Mouse (Mus musculus) retina, adult 2 months (tissue): Measurements from ENCODE around the gene Mrpl37.
"Not testable (repeated sequence)": the region's sequence is repeated elsewhere in the genome, so short reads cannot be mapped to it uniquely, and the experiment has no call there.

Experiments
- DNase-seq: peaks from one replicate; pipeline ENCODE4 v3.0.0-alpha.2; 2012; ENCODE audit warnings: low read depth, low spot score

Mrpl37 gene

DNA sequence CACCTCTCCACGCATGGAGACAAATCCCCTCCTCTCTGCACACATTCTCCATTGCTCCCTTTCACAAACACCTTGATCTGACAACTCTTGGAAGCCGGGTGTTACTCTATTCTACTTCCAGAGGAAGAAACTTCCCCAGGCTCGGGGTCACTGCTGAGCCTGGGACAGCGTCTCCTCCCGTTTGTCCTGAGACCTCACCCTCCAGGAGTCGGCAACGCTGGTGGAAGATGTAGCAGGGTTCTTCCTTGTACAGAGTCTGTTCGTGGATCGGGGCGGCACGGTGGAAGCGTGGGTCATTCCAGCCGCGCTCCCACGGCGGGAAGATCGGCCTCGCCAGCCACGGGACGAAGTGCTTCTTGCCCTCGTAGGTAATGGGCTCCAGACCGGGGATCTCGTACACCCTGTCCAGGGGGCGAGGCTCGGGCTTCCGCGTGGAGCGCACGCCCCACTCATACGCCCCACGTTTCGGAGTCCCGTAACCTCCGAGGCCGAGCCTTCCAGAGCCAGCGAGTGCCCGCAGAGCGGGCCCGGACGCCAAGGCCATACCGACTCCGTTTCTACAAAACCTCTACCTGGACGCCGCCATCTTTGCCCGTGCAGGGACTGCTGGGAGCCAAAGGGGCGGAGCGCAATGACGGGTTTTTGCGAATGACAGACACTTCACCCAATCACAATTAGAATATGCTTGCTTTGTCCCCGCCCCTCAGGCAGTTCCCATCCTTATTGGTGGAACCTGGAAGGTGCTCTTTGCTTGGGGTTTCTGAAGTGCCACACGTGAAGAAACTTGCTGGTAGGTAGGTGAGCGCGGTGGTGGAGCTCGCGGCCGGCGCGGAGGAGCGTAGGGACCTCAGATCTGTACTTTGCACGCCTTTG, at the start of gene Mrpl37, which contains the start of gene Cyb5rl:
Gene Mrpl37, minus strand, starts transcription at position 617 of the 873 bp plus-strand sequence.
Gene Cyb5rl, plus strand, starts transcription at position 737 of the 873 bp plus-strand sequence.
- peak; percentile 94 for DNase-seq

DNA sequence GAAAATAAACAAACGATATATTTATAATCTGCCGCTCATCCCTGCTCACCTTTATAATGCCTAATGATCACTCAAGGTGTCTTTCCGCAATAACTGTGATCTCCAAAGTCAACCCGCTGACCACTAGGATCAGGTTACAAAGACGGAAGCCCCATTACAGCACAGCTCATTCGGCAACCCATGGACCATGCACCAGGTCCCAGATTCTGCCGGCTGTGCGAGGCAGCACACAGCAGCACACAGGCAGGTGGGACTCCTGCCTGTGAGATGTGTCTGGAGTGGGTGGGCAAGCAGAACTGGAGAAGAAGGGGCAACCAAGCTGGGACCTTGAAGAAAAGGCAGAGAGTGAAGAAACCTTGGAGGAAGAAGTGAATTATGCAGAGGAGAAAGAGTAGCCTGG, 47.6 kb upstream of the Mrpl37 start:
- no peak for DNase-seq

DNA sequence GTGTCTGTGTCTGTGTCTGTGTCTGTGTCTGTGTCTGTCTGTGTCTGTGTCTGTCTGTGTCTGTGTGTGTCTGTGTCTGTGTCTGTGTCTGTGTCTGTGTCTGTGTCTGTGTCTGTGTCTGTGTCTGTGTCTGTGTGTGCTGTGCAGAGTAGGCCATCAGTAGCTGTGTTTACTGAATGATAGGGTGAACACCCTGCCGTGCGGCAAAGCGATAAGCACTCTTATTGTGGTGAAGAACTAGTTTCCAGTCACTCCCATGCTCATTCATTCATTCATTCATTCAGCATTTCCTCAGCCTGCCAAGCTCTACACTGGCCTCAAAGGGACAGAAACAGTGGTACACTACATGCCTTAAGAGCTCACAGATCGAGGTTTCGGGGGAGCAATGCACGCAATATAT, 42.5 kb upstream of the Mrpl37 start:
- not testable (repeated sequence) for DNase-seq

DNA sequence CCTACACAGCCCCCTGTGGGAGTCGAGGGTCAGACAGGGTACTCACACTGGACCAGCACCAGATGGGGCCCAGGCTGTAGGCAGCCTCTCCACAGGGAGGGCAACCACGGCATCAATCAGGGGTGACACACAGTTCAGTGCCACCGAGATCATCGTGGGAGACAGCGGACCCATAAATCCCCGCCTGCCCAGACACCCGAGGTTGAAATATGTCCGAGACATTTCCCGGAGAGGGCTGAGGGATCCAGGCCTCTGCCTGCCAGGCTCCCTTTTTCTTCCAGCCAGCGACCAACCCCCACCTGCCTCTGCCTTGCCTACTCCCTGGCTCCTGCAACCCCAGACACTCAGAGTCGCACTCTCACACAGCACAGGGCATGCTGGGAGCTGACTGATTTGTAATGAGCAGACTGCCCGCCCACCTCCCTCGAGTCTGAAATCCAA, 41.6 kb upstream of the Mrpl37 start:
- DNase-seq = no peak

DNA sequence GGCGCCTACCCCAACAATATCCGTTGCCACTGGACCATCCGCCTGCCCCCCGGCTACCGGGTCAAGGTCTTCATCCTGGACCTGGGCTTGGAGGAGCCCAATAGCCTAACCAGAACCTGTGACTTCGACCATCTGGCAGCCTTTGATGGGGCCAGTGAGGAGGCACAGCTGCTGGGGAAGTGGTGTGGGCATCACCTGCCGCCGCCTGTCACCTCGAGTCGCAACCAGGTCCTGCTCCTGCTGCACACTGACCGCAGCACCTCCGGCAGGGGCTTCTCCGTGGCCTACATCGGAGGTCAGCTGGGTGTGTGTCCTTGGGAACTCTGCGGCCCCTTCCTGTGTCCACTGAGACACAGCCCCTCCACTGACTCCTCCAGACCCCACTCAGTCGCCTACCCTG, 40.1 kb upstream of the Mrpl37 start:
- DNase-seq = no peak

DNA sequence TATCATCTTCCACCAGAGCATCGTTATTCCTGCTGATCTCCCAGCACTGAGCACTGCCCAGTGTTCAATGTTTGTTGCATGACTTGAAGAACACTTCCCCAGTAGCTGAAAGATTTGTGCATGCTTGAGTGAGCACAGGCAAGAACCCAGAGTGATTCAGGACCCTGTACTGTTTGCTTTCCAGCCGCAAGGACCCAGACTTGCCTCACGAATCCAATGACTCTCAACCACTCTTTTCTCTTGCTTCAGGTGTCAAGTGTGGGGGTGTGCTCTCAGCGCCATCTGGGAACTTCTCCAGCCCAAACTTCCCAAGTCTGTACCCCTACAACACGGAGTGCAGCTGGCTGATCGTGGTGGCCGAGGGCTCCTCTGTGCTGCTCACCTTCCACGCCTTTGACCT, 35.6 kb upstream of the Mrpl37 start:
- DNase-seq = no peak

DNA sequence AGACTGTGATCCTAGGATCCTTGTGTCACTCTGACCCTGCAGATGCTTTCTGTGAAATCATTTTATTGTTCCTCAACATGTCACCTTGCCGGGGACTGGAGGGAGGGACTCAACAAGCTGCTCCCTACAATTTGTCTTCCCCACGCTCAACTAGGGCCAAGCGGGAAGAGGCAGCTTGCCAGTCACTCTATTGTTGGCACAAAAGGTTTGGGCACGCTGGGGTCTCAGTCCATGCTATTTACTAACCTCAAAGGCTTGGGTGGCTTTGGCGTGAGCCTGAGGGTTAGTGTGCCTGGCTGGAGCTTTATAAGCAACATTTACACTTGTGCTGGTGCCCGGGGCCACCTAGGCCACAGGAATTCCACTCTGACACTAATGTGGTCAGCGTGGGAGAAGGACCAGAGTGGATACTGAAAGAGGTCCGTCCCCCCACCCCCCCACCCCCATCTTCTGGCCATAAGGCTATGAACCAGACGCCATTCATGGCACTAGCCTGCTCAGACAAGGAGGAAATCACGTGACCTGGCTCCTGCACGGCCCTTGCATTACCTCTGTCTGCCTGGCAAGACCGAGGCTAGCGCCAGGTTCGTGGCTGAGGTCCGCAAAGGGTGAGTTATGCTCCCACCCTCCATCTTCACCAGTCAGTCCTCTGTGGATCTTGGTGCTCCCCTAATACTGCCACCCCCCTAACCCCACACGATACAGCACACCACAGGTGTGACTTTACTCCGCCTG, 32.3 kb upstream of the Mrpl37 start:
- no peak for DNase-seq

DNA sequence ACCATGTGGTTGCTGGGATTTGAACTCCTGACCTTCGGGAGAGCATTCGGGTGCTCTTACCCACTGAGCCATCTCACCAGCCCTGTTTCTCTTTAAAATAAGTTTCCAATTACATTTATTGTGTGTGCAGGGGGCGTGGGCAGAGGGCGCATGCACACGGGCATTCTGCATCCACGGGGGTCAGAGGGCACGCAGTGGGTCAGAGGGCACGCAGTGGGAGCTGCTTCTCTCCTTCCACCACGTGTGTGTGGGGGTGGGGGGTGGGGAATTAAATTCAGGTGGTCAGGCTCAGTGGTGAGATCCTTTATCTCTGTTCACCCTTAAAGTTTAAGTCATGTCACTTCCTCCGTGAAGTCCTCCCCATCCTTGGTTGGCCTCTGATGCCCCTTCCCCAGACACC, 31.7 kb upstream of the Mrpl37 start:
- no peak for DNase-seq

DNA sequence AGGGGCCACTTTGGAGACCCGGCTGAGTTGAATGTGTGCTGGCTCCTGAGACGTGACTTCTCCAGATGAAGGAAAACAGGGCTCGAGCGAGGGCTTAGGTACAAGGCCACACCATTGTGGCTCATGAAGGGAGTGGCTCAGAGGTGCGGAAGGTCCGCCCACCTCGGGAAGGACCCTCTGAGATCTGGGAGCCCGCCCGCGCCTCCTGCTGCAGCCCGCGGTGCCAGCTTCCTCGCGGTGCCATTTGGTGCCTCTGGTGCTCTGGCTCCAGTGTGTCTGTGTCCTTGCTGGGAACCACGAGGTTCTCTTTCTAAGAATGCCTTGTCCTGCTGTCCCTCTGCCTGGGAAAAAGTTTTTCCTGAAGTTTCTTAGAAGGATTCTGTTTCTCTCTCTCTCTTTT, 31.2 kb upstream of the Mrpl37 start:
- no peak for DNase-seq

DNA sequence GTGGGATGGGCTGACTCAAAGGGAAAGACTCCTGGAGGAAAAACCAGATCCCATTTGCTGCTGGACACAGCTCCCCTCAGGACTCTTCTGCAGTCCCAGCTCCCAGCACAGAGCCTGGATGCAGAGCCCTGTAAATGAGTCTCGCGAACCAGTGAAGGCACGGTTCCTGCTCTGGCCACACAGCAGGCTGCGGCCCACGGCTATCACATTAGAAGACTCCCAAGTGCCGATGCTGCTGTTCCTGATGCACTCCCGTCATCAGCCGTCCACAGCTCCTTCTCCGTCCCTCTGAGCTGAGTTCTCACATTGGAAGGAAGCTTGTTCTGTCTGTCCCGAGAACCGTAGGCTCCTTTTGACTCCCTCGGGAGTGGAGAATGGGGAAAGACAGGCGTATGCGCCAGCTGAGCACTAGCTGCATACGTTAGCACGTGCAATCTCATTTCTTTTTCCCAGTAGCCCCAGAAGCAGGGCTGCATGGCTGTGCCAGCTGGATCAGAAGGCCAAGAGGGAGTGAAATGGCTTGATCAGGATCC, 30.2 kb upstream of the Mrpl37 start, which contains the start of gene Cdcp2:
Gene Cdcp2, plus strand, starts transcription at position 51 of the 533 bp plus-strand sequence.
- no peak for DNase-seq

DNA sequence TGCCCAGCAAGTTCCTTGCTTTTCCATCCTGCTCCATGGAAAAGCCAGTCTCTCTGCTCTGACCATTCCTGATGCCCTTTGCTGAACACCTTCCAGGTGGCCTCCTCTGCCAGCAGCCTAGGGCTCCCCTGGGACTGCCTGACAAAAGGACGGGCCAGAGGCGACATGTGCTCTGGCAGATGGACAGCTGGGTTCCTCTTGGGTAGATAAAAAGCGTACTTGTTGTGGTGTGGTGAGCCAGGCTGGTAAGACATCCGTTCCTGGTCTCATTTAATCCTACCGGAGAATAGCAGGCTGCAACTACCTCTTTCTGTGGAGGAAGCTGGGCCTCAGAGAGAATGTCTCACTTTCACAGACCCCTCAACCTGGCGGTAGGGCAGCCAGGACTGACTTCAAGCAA, 29.4 kb upstream of the Mrpl37 start:
- no peak for DNase-seq

DNA sequence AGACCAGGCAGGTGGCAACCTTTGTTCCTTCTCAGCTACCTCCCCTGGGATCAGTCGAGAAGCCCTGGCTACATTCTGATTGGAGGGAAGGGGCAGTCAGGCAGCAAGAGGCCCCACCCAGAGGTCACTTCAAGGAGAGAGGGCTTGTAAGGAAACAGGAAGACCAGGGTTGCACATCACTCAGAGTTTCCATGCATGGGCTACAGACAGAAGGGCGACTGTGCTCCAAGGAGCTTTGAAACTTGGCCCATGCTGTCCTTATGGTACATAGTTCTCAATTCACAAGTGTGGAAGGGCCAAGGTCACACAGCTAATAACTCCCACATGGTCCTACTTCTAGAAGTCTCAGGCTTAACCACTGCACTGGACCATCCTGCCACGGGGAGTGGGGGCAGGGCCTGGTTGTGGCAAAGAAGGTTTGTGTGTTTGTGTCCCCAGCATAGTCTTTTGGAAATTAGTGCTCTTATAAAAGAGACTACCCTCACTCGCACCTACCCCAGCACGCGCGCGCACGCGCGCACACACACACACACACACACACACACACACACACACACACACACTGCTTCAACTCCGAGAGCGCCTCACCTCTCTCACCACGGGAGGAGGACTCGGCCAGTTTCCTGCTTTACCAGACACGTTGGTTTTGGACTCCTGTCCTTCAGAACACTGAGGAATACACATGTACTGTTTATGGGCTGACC, 28.0 kb upstream of the Mrpl37 start:
- DNase-seq = no peak

DNA sequence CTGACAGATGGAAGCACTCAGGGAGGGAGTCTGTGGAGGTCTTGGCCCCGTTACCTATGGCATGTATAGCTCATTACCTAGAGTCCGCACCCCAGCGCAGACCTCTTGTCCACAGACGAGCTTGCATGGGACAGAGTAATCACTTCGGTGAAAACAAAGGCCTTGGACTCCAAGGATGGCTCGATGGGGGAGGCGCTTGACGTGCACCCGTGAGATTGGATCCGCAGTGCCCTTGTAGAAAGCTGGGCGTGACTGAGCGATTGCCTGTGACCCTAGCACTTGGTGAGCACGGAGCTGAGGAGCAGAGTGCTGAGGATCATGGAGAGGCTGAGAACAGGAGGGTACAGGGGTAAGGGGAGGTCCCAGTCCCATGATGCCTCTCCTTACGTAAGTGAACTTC, 25.0 kb upstream of the Mrpl37 start:
- DNase-seq = no peak

DNA sequence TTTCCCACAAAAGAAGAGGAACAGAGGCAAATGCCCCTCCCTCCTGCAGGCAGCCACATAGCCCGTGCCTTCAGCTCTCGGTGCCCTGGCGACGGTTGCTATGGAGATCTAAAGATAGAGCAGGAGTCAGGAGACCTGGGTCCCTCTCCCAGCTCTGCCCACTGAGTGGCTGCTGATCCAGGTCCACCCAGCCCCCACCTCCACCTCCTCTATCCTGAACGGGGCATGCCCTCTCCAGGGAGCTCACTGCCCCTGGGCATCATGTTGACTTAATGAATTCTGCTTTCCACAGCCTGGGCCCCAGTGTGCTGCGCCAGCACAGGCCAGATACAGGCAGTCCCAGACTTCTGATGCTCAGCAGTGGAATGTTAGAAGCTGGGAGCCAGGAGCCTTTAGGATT, 18.2 kb upstream of the Mrpl37 start:
- DNase-seq = peak; percentile 23

DNA sequence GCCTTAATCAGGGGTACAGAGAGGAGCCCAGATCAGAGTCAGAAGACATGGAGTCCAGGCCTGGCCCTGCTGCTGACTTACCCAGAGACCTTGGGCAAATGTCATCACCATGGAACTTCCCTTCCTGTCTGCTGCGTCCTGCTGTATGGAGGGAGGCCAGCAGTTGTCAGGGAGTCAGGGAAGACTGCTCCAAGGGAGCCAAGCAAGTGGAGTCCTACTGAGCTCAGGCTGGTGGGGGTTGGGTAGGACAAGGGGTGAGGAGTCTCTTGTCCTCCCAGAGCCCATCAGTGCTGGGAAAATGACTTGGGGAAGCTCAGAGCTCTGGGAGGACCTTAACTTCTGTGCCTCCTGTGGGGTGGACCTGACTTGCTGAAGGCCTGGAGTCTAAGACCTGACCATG, 17.7 kb upstream of the Mrpl37 start:
- DNase-seq = no peak

DNA sequence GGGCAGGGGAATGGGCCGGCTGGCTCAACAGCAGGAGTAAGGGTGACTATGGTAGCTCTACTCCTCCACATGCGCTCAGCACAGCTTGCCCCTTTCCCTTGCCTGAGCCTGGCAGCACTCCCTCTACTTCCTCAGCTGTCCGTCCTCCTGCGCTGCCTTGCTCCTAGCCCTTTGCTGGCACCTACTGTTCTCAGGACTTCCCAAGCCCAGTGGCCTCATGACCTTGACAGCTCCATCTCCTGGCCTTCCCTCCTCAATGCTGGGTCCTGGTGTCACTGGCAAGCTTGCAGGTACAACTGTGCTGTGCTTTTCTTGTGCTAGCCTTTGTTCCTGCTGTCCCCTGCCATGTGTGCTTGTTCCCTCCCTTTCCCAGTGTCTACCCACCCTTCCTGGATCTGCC, 16.5 kb upstream of the Mrpl37 start:
- no peak for DNase-seq

DNA sequence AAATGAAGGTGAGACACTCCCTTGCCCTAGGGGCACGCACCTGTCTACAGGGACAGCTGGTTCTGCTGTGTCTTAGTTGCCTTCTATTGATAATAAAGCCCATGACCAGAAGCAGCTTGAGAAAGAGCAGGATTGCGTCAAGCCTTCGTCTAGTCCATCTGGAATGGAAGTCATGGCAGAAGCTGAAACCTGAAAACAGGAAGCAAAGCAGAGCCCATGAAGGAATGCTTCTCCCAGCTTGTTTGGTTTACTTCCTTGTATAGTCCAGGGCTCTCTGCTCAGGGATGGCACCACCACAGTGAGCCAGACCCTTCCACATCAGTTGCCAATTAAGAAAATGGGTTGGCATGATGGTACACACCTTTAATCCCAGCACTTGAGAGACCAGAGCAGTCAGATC, 15.5 kb upstream of the Mrpl37 start:
- no peak for DNase-seq

DNA sequence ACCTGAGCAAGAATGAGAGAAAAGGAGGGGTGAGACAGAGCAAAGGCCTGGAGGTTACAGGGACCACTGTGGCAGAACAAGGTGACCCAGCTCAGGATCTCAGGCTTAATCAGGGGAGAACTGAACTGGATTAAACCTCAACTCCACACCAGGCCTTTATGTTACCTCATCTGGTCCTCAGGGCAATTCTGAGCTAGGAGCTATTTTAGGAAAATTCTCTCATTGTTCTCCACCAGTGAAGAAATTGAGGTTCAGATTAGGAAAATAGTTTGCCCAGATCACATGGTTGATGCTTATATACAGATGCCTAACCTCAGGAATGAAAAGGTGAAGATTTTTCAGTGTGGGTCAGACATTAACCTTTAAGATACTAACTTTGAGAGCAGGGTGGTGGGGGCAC, 13.0 kb upstream of the Mrpl37 start:
- DNase-seq = no peak

DNA sequence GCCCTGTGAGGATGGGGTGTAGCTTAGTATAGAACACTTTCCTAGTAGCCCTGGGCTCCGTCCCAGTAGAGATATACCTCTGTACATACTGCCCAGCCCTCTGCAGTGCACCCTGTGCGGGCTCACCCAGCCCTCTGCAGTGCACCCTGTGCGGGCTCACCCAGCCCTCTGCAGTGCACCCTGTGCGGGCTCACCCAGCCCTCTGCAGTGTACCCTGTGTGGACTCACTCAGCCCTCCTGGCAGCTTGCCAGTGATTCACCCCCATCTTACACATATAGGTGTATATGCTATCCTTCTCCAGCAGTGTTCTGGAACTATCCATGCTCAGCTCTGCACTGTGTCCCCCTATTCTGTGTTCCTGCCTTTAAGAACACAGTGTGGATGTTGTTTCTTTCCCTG, 12.2 kb upstream of the Mrpl37 start:
- no peak for DNase-seq

DNA sequence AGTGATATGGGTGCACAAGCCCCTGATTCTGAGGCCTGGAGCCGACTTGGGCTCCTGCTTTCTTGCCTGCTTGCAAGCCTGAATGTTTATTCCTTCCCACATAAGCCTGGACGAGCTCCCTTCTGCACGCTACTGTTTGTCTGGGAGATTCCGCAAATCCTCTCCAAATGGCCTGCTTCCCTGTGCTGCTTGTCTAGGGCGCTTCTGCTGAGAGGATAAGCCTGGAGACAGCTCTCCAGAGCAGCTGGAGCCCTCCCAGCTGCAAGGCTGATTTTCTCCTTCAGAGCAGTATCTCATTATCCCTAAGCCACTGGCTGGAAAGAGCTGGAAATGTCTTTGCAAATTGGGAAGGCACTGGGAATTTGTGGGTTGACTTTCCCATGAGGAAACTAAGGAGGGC, 8.8 kb upstream of the Mrpl37 start:
- DNase-seq = no peak

DNA sequence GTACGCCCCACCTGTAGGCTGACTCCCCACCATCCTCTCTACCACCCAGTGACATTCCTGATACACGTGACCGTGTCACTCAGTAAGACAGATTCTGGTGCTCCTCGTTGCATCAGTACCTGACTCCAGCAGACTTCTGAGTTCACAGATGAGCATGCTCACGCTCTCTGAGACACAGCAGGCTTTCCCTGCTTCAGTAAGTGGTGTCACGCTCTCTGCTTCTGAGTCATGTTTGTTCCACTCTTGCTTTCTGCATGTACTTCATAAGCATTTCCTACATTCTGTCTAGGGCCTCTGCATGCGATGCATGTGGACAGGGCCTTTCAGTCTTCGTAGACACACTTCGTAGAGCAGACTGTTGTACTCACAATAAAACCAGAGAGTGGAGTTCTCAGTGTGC, 5.7 kb upstream of the Mrpl37 start:
- DNase-seq = no peak
